Mouse (Mus musculus) myocyte (in vitro differentiated cells): Measurements from ENCODE around the gene Phf13.

ENCODE experiments used
- MAX ChIP-seq: IDR thresholded peaks from one replicate; pipeline ENCODE4 v1.6.1; 2011; ENCODE audit warnings: low read depth, mild to moderate bottlenecking, control low read depth
- USF1 ChIP-seq: IDR thresholded peaks from one replicate; pipeline ENCODE4 v1.6.1; 2011; ENCODE audit warnings: low read depth, mild to moderate bottlenecking, control low read depth, moderate library complexity

DNA sequence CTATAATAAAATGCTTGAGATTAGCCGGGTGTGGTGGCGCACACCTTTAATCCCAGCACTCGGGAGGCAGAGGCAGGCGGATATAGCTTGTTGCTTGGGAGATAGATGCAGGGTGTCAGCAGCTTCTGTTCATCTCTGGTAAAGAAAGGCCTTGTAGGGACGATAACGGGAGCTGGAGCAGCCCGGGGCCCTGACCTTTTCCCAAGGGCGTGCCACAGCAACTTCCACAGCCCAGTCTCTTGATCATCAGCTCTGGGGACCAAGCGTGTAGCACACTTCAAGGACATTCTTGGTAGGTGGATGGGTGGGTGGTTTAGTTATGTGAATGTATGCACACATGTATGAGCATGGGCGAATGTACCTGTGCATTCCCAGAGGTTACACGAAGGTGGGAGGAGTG, 49.8 kb downstream of the Phf13 start:
- TF ChIP-seq USF1 (no peak), MAX (no peak)
